Mouse (Mus musculus): ENCODE measurements at regions not wholly inside any gene's neighbourhood (a gene's known extent, or its start where the extent isn't known, plus 50 kb on each side); places are given as distances from the start of the nearest gene placed in this dataset.

DNA sequence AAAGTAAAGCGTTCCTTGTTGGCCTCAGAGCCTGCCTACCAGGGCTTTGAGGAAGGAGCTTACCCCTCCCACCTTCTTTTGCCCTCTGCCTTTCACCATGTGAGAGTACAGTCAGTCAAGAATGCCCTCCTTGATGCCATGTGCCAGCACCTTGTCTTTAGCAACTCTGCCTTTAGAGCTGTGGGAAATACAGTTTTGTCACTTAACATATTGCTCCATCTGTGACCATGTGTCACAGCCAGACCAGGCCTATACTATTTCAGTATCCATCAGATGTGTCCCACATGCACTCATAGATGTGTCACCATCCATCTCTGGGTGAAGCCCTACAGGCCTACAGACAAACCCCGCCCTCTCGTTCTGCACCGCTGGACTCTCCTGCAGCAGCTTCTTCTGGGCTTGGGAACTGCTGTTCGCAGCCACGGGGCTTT lies 355.9 kb downstream of the Agtpbp1 start:
- H3K4me2 ChIP-seq (replicated peaks; ENCODE audit: low read depth, low read length, severe bottlenecking) = no peak overlapping the region
- H3K27ac ChIP-seq (replicated peaks; ENCODE audit: low read depth, low read length) = no peak overlapping the region
- H3K4me3 ChIP-seq (replicated peaks; ENCODE audit: low read length) = no peak overlapping the region
- no peak overlapping the region for H3K9ac ChIP-seq (ENCODE audit: low read depth, low read length, severe bottlenecking)
- no peak for DNase-seq (ENCODE audit: low spot score)
- H3K9me3 ChIP-seq (ENCODE audit: control insufficient read depth, low read length) = no peaks in the 10 kb centered on the region
- H3K4me1 ChIP-seq (ENCODE audit: control insufficient read depth, insufficient read depth, low read length) = peaks cover 9% of the 10 kb centered on the region; the same call in 1 of the 2 replicates
- no peak for TF ChIP-seq POLR2A (IDR thresholded peaks at IDR 0.05; ENCODE audit: borderline replicate concordance, extremely low read depth, insufficient read depth, insufficient read length)
- ATAC-seq (ENCODE audit: low FRiP score, low read depth) = no peak
- no peaks in the 10 kb centered on the region for H3K27me3 ChIP-seq (ENCODE audit: control insufficient read depth, insufficient read depth, low read length)
- no peaks in the 10 kb centered on the region for H3K36me3 ChIP-seq (ENCODE audit: control insufficient read depth, insufficient read depth, low read length)
- WGBS = 83% methylated on average over 6 of the region's 6 CpGs

DNA sequence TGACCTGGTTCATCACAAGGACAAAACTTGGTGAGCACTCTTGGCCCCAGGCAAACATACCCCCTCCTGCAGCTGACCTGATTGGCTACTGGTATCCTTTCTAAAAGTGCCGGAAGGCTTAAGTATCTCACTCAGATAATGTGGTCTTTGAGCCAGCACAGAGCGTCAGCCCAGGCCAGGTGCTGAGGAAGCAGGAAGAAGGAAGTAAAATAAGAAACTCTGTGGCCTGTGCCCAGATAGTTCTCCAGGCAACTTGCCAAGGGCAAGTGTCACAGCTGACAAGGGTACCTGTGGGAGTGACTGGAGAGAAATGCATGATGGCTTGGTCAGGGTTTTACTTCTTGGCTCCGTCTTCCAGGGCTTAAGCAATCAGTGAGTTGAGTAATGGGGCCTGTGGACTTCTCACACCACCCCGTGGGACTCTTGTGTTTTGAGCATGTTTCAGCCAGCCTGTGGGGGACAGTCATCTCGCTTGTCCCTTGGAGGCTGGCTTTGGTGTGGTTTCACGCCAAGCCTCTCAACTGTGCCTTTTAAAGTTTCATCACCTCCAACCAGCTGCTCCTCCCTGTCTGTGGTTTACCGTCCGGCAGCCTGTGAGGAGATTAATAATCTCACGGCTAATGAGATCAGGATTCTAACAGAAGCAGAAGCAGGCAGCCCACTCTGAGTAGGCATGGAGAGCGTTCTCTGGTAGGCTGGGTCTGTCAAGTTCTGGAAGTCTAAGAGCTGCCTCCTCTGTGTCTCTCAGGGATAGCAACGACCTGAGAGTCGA lies 356.8 kb downstream of the Agtpbp1 start:
- Histone ChIP-seq H3K36me3 (ENCODE audit: control insufficient read depth, insufficient read depth, low read length) (no peaks in the 10 kb centered on the region), H3K27me3 (ENCODE audit: control insufficient read depth, insufficient read depth, low read length) (no peaks in the 10 kb centered on the region), H3K4me2 (replicated peaks; ENCODE audit: low read depth, low read length, severe bottlenecking) (no peak overlapping the region), H3K4me1 (ENCODE audit: control insufficient read depth, insufficient read depth, low read length) (peaks cover 9% of the 10 kb centered on the region; the same call in 1 of the 2 replicates), H3K27ac (replicated peaks; ENCODE audit: low read depth, low read length) (no peak overlapping the region), H3K9me3 (ENCODE audit: control insufficient read depth, low read length) (no peaks in the 10 kb centered on the region), H3K9ac (ENCODE audit: low read depth, low read length, severe bottlenecking) (no peak overlapping the region), H3K4me3 (replicated peaks; ENCODE audit: low read length) (no peak overlapping the region)
- 41% methylated on average over 12 of the region's 12 CpGs for WGBS
- DNase-seq (ENCODE audit: low spot score) = no peak
- ATAC-seq (ENCODE audit: low FRiP score, low read depth) = no peak
- TF ChIP-seq POLR2A (IDR thresholded peaks at IDR 0.05; ENCODE audit: borderline replicate concordance, extremely low read depth, insufficient read depth, insufficient read length) = no peak

DNA sequence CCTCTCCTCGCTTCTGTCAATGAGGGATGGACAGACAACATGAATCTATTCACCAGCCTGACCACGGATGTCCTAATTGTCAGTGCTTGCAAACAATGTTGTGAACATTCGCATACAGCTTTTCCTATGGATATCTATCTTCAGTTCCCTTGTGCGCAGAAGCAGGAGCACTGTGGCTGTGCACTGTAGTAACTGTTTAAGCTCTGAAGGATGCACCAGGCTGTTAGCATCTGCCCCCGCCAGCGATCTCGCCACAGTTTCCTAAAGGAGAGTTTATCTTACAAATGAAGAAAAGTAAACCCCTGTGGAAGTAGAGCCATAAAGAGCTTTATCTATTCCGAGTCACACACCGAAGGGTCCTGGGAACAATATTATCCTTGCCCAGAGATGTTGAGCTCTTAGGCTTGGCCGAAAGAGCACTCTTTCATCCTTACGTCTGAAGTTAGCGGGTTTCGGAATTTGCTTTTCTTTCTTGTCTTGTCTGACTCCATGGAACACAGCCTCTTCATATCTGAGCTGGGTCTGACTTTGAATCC lies 357.4 kb downstream of the Agtpbp1 start:
- DNase-seq (ENCODE audit: low spot score) (no peak), ATAC-seq (ENCODE audit: low FRiP score, low read depth) (no peak)
- no peak for TF ChIP-seq POLR2A (IDR thresholded peaks at IDR 0.05; ENCODE audit: borderline replicate concordance, extremely low read depth, insufficient read depth, insufficient read length)
- Histone ChIP-seq H3K4me2 (replicated peaks; ENCODE audit: low read depth, low read length, severe bottlenecking) (no peak overlapping the region), H3K4me3 (replicated peaks; ENCODE audit: low read length) (no peak overlapping the region), H3K27ac (replicated peaks; ENCODE audit: low read depth, low read length) (no peak overlapping the region), H3K9ac (ENCODE audit: low read depth, low read length, severe bottlenecking) (no peak overlapping the region), H3K27me3 (ENCODE audit: control insufficient read depth, insufficient read depth, low read length) (no peaks in the 10 kb centered on the region), H3K36me3 (ENCODE audit: control insufficient read depth, insufficient read depth, low read length) (no peaks in the 10 kb centered on the region), H3K4me1 (ENCODE audit: control insufficient read depth, insufficient read depth, low read length) (peaks cover 9% of the 10 kb centered on the region; the same call in 1 of the 2 replicates), H3K9me3 (ENCODE audit: control insufficient read depth, low read length) (no peaks in the 10 kb centered on the region)
- WGBS = 88% methylated on average over 13 of the region's 13 CpGs

DNA sequence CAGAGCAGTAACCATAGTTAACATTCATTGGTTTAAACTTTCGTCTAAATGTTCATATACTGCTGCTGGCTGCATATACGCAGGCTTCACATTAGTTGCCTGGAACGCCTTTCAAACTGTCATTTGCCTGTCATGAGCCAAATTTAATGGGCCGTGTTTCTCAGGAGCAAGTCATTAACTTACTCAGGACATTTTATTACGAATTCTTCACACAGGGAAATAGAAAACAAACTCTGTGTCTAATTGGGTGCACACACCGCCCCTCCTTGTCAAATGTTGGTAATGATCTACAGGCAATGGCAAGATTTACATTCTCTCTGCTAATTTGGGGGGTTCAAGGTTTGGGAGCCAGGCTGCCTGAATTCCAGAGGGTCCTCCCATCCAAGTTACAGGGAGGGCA lies 364.4 kb downstream of the Agtpbp1 start:
- Histone ChIP-seq H3K9me3 (ENCODE audit: control insufficient read depth, low read length) (no peaks in the 10 kb centered on the region), H3K27me3 (ENCODE audit: control insufficient read depth, insufficient read depth, low read length) (no peaks in the 10 kb centered on the region), H3K4me2 (replicated peaks; ENCODE audit: low read depth, low read length, severe bottlenecking) (no peak overlapping the region), H3K27ac (replicated peaks; ENCODE audit: low read depth, low read length) (no peak overlapping the region), H3K4me3 (replicated peaks; ENCODE audit: low read length) (no peak overlapping the region), H3K9ac (ENCODE audit: low read depth, low read length, severe bottlenecking) (no peak overlapping the region), H3K36me3 (ENCODE audit: control insufficient read depth, insufficient read depth, low read length) (no peaks in the 10 kb centered on the region), H3K4me1 (ENCODE audit: control insufficient read depth, insufficient read depth, low read length) (peaks cover 5% of the 10 kb centered on the region; the same call in 1 of the 2 replicates)
- no peak for DNase-seq (ENCODE audit: low spot score)
- ATAC-seq (ENCODE audit: low FRiP score, low read depth) = no peak
- no peak for TF ChIP-seq POLR2A (IDR thresholded peaks at IDR 0.05; ENCODE audit: borderline replicate concordance, extremely low read depth, insufficient read depth, insufficient read length)
- 16% methylated on average over 6 of the region's 6 CpGs for WGBS

DNA sequence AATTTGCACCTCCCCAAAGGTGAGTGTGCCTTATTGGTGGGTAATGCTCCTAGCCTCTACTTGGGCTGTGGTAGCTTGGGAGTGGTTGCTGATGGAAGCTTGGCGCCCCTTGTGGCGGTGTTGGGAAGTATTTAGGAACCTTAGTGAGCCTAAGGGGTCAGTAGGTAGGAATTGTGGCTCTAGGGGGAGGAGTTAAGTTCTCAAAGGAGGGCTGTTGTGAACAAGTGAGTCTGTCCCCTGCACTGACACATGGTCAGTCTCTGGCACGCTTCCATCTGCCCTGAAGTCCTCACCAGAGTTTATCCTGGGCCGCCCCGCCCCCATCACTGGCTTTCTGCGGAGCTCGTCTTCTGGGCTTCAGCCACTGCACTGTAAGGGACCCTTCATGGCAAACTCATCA lies 364.9 kb downstream of the Agtpbp1 start:
- H3K4me2 ChIP-seq (replicated peaks; ENCODE audit: low read depth, low read length, severe bottlenecking) = no peak overlapping the region
- H3K4me3 ChIP-seq (replicated peaks; ENCODE audit: low read length) = no peak overlapping the region
- no peaks in the 10 kb centered on the region for H3K9me3 ChIP-seq (ENCODE audit: control insufficient read depth, low read length)
- TF ChIP-seq POLR2A (IDR thresholded peaks at IDR 0.05; ENCODE audit: borderline replicate concordance, extremely low read depth, insufficient read depth, insufficient read length) = no peak
- no peak overlapping the region for H3K27ac ChIP-seq (replicated peaks; ENCODE audit: low read depth, low read length)
- H3K27me3 ChIP-seq (ENCODE audit: control insufficient read depth, insufficient read depth, low read length) = no peaks in the 10 kb centered on the region
- H3K4me1 ChIP-seq (ENCODE audit: control insufficient read depth, insufficient read depth, low read length) = peaks cover 5% of the 10 kb centered on the region; the same call in 1 of the 2 replicates
- H3K36me3 ChIP-seq (ENCODE audit: control insufficient read depth, insufficient read depth, low read length) = no peaks in the 10 kb centered on the region
- H3K9ac ChIP-seq (ENCODE audit: low read depth, low read length, severe bottlenecking) = no peak overlapping the region
- ATAC-seq (ENCODE audit: low FRiP score, low read depth) (no peak), DNase-seq (ENCODE audit: low spot score) (no peak)
- 16% methylated on average over 7 of the region's 7 CpGs for WGBS

Measured in limb, embryonic 14.5 days (tissue).